Mouse (Mus musculus) naive thymus-derived CD4-positive, alpha-beta T cell, adult 2 months (primary cell): ENCODE measurements at regions not wholly inside any gene's neighbourhood (a gene's known extent, or its start where the extent isn't known, plus 50 kb on each side); places are given as distances from the start of the nearest gene placed in this dataset.

Experiments
- DNase-seq: peaks from one replicate; pipeline ENCODE4 v3.0.0-alpha.2; 2011; ENCODE audit warnings: low read depth

DNA sequence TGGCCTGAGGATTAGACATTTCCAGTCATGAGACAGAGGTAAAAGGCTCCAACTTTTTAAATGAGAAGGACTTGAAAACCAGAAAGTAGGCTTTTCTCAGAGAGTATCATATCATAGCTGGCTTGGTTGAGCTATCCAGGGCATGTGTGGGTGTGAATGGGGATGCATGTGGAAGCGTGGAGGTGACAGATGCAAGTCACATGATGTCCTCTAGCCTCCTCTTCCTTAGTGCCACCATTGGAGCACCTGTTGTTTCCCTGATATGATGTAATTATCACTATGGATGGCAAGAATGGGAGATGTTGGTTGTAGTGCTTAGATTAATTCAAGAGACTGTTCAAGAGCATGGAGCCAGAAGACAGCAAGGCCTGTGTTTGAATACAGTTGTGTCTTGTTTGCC is 510.0 kb downstream of the Ccdc171 start:
- DNase-seq, result no peak

DNA sequence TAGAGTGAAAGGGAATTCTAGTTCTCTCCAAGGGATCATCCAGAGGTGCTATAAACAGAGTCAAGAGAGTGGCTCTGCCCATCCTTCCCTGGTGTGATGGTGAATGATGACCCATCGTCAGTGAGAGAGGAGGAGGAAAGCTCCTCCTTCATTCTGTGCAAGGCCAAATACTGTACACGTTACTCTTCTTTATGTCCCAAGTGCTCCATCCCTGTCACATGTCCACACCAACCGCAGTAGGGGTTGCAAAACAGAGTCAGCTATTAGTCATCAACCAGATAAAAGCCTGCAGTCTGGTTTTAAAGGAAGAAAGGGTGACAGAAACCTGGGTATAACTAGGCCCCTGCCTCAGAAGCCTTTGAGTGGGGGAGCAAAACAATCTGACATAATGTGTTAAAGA is 512.2 kb downstream of the Ccdc171 start:
- no peak for DNase-seq

DNA sequence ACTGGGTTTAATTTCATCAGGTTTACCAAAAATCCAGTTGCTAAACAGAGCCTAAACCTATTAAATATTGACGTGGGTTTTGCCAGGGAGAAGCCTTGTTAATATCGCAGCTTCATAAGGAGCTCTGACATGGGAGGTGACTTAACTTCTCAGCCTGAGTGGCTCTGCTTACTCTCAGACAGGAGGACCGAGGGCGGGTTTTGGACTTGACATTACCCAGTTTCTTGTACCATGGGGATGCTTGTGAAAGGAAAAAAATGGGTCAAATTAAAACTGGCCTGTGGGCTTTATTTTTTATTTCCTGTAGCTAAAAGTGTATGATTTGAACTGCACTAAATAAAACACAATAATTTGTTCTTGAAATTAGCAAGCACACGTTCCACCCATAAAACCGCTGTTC is 524.9 kb downstream of the Ccdc171 start:
- DNase-seq, result no peak

DNA sequence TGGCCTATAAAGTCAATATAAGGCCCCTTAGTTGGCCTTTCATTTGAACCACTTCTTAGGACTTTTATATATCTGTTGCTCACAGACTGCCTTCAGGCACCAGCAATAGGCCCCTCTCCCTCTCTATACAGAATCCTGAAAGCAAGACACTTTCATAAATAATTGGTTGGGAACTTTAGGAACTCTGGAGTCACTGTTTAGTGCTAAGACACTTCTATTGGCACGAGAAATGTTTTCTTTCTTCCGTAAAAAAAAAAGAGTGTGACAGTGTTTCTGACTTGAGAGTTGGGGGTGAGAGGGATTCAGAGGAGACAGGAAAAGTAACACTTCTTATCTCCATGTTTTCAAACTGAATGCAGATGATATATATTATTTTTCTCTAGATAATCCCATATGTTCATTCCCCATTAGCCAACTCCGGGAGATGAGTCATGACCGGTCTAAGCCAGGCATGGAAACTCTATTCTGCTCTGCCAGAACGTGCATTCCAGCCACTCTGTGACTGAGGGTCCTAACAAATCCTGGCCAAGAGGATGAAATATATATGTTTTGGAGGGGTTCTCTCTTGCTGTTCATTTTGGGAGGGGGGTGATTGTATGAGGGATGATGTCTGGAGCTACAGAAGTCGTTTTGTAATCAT is 531.6 kb downstream of the Ccdc171 start:
- no peak for DNase-seq

DNA sequence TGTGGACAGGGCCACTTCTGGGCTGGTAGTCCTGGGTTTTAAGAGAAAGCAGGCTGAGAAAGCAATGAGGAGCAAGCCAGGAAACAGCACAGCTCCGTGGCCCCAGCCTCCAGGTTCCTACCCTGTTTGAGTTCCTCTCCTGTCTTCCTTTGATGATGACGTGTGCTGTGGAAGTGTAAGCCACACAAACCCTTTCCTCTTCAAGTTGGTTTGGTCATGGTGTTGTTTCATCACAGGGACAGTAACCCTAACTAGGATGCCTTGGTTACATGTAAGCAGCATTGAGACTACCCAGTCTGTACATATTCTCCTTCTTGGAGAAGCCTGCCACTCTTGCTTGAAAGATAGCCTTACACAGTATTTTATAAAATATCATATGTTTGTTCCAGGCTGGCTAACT is 534.8 kb downstream of the Ccdc171 start:
- no peak for DNase-seq

DNA sequence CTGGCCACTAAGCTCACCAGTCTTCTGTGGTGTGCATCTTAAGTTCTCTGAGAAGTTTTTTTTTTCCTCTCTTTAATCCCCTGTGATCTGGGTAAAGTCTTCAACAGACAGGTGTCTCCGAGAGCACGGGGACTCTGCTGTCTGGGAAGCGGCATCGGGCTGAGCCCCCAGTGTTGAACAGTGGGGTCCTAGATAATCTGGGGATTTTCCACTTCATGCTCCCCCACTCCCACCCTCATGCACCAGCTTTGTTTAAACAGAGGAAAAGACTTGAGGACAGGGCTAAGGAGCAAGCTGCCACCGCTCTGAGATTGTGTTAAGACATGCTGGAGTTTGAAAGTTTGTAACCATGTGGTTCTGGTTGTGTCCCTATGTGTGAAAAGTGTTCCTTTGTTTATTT is 538.4 kb downstream of the Ccdc171 start:
- no peak for DNase-seq

DNA sequence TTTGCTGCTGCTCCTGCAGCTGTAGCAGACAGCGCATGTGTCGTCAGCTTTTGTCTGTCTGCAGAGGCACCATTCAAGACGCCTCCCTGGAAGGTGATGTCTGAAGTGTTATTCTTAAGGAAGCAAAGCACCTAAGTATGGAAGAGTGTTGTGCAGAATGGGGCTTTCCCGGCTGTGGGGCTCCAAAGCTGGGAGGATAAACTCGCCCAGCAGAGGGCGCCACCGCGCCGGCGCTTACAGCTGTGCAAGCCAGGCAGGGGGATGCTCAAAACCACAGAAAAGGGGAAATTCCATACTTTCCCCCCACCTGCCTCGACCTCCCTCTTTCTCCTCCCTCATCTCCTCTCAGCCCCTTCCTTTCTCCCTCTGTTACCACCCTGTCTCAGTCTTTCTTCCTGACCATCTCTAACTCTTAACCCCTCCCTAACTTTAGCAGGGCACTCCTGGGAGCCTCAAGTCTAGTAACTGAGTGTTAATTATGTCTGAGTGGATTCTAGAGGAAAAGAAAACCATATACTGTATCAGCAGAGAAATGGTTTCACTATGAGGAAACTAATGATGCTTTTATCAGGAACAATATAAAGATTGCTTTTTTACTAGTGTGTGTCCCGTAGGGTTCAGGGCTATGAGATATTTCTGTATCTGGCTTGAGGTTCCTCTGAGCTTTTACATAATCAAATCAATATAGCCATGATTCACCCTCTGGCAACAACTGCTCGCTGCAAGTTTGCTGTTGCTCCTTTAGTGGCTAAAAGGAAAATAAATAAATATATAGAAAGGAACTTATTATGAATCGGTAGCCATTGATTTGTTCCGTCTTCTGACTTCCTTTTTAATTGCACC is 539.5 kb downstream of the Ccdc171 start:
- peak; percentile 3 for DNase-seq

DNA sequence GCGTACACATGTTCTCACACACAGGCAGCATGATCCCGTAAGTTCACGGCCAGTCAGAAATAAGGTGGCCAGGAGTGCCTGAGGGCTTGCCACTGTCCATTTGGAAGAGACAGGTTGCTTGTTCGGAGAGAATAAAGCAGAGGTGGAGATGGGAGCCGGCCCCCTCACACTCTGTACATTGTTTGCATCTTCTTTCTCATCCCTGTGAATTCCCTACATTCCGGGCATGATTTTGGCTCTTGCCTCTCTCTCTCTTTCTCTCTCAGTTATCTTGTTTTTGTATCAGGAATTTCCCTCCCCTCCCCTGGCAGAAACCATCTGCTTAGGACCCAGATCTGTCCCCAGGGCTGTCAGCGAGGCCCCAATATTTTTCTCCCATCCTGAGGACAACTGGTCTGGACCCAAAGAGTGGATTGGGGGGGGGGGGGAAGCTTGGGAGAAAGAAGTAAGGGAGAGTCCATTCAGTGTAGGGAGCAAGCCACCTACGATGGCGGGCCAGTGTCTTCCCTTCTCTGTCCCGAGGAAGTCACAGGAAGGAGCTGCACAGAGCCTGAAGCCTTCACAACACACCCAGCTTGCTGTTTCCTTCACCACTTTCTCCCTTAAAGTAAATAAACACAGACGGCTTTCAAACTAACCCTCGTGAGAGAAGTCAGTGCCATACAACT is 540.2 kb downstream of the Ccdc171 start:
- no peak for DNase-seq

DNA sequence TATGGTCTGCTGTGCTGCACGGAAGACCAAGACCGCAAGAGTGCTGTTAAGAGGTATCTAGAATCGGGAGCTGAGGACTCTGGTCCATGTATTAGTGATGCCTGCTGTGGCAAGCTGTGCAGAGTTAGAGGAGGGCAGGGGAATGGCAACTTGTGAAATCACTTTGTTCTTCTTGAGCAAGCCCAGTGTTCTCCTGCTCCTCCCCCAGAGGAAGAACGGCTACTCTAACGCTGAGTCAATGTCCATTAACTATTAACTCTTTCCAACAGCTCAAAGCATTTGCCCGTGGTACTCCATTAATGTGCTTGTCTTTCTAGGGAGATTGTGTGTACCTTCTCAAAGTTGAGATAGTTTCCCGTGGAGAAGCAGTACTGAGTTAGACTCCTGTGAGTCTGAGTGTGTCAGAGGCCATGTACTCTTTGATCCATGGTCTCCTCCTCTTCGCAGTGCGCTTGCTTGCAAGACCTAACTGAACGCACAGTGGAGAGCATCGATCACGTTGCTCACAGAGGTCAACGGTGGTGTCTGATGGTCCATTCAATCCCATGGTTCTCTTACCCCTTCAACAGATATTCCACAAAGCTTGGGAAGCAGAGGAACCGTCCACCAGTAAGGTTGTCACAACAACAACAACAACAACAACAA is 542.7 kb downstream of the Ccdc171 start:
- no peak for DNase-seq

DNA sequence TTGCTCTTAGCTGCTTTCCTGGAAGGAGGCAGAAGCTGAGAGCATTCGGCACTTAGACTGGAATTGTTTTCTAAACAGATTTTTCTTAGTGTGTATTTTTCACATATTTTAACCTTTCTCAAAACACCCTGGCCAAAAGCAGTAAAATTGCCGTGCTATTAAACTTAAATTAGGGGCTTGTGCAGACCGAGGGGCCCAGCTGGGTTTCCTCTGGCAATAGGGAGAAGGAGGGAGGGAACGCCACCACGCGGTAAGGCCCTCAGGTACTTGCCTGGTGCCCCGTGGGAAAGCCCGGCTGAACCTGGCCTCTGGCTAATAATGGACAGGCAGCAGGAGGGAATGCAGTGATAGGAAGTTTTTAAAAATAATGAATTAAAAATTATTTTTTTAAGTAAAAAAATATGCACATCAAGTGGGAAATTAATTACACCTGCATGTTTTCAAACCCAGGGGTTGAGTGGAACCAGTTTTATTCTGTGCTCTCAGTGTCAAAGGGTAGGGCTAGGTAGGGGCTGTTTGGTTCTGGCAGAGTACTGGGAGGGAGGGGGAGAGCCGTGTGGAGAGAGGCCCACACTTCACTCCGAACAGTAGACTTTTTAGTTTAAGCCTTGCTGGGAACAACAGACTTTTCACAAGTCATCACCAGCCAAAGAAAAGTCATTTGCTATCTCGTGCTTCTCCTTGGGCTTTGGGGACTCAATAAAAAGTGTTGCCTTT is 543.8 kb downstream of the Ccdc171 start:
- DNase-seq, result no peak

DNA sequence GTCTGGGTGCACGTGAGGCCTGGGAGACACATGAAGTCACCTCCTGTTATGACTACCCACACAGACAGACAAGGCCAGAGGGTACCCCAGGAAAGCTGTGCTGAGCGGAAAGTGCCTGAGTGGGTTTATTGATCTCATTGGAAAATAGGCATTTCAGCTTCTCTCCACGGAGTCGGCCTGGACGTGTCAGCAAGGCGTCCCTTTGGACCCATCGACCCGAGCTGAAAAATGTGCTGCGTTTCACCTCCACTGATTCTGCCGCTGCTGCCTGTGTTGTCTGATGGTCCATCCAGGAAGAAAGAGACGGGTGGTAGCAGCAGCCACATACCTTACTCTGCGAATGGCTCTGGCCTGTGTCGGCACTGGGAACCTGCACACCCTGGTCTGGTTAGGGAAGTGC is 544.3 kb downstream of the Ccdc171 start:
- DNase-seq, result no peak

DNA sequence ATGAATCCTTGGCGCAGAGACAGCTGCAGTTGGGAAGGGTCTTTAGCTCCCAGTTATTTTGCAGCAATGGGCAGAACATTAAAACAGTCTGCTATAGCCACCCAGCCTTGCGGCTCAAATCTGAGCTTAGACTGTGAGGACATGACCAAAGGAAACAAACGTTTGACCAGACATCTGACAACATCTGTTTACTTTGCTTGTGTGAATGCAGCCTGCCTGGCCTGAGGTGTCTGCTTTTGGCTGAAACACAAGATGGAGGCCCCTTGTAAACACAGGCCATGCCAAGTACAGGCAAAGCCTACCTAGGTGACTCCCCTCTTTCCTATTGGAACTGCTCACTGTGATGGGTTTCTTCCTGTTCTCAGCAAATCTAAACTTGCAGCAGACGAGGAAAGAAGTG is 544.7 kb downstream of the Ccdc171 start:
- DNase-seq, result no peak

DNA sequence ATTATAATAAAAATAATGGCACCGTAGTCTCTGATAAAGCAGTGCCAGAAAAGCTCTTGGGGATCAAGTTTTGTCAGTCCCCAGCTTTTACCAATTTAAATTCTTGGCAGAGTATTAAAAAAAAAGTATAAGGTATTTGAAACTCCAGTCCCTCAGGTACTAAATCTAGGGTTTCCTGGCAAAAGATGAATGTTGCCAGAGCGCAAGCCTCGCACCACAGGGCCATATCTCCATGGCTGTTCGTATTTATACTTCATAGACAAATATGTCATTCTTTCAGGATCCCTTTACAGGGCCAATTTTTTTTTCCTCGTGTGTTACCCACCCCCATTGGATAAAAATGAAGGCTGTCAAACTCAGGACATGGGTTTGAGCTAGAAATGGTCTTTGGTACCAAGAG is 546.8 kb downstream of the Ccdc171 start:
- no peak for DNase-seq

DNA sequence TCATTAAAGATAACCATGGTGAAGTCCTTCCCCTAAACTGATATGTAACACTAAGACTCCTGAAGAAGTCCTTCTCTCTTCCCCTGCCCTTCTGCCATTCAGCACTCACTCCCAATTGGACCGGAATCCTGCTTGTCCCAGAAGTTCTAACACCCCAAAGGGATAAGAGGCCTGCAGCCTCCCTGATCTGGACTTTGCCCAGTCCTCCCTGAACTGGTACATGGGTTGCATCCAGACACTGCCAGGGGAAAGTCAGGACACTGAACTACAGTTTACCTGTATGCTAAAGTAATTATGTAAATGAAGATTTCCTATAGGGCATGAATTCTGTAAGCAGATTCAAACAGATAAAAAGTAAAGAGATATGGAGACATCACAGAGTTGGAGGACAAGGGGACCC is 551.2 kb downstream of the Ccdc171 start:
- DNase-seq, result no peak

DNA sequence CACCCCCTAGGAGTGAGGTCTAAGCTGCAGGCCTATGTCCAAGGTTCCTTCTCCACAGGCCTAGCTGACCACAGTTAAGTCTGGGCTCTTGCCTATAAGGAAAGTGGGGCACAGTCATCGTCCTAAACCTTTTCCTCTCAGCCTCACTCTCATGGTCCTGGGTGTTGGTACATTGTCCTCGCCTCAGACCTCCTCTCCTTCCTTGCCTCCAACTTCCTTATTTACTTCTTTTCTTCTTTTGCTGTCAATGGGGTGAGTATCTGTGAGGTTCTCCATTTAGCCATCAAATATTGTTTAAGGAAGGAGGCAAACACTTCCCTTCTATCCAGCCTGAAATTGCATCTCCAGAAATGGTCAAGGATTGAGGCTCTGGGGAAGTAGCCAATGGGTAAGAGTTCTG is 554.2 kb downstream of the Ccdc171 start:
- DNase-seq, result no peak

DNA sequence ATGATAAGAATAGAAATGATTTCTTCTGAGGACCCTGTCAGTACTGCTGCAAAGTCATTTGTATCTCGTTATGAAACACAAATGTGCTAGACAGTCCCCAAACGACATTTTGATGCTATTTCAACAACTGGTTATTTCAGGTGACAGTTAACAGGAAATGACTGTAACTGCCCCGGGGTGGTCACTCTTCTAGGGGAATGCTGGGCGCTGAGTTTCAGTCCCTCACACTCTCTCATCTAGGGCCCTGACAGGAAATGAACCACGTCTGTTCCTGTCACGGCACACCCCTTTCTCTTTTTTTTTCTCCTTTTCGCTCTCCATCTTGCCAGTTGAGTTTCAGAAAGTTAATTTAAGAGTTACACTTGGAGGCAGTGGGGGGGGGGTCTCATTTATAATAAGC is 556.2 kb downstream of the Ccdc171 start:
- no peak for DNase-seq

DNA sequence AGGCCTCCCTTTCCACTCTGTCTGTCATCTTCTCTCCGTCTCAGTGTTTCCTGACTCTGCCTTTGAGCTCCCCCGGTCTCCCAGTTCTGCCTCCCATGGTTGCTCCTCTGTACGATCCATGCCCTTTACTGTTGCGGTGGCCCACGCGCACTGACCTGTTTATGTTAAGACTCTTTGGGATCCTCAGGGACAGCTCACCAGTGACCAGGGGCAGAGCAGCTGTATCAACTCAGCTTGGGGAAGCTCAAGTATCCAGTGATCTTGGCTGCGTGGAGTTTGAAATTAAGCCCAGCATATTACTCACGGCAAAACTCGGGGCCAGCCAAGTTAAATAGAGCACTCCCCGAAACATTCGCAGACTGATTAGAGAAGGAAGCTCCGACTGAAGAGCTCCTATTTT is 562.8 kb downstream of the Ccdc171 start:
- no peak for DNase-seq

DNA sequence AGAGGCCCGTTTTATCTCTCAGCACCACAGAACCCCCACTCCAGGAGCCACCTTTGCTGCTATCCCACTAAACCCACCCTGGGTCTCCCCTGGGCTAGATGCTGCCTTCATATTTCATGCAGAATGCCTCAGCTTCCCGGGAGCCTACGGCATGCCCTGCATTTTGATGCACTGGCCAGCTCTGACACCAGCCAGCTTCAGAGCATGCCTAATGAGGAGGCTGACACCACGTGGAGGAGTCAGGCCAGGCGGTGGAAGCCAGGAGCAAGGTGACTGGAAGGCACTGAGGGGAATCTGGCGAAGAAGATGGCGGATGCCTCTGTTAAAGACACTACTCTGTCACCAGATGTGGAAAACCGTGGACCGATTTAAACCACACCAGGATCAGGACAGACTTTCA is 567.2 kb downstream of the Ccdc171 start:
- no peak for DNase-seq

DNA sequence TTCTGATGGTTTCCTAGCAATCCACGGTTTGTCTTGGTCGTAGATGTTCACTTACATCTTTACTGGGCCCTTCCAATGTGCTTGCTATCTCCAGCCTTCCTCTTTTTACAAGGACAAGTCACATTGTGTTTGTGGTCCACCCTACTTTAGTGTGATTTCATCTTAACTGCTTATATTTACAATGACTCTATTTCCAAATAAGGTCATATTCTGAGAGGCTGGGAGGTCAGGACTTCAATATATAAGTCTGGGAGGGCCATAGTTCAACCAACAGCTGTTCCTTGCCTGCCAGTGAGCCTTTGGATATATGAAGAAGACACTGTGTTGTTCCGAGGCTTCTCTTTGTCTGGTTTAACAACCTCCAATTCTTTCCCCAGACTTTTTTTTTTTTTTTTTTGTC is 569.9 kb downstream of the Ccdc171 start:
- DNase-seq, result no peak

DNA sequence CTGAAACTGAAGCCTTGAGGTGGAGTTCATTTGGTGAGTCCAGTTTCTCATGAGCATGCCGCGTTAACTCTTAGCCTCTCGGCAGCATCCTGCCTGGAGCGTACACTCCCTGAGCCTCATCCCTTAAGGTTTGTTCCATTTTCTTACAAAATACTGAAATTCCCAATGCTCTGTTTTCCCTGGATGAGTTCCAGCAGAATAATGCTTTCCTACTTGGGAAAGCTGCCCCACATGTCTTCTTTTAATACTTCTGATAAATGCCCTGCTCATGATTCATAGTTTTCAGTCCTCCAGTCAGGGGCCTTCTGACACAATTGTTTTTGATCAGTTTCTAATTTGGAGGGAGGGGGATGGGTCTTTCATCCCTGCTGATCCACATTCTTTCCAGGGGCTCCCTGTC is 570.7 kb downstream of the Ccdc171 start:
- DNase-seq, result no peak

DNA sequence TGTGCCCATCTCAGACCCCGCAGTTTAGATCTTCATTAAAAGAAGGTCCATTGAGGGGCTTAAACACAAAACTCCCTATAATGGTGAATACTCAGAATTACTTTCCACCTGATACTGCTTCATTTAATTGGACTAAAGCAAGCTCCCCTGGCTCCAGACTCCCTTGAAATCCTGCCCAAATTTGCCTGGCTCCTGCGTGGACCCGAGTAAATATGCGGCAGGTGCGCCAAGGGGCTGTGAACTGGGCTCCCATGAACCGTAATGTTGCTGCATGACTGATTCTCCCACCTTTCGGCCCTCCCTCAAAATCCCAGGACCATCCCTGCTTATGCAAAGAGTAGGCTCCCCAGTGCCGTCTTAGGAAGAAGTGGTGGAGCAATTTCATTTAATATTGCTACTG is 573.7 kb downstream of the Ccdc171 start:
- DNase-seq, result no peak

DNA sequence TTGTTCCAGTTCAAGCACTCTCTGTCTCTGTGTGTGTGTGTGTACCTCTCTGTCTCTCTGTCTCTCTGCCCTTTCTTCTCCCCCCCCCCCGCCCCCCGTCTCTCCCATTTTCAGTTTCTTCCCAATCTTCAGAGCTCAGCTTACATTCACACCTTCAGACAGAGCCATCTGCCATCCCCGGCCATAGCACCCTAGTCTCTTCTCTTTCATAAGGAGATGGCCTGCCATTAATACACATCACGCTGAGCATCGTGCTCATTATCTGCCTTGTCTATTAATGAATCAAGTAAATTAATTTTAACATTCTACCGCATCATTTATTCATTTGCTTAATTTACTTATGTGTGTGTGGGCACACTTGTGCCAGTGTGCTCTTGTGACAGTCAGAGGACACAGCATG is 573.2 kb downstream of the Bnc2 start:
- DNase-seq, result no peak
